Mouse (Mus musculus) left cerebral cortex, adult 2 months (tissue): ENCODE data around the gene Amigo3. TPM values are rescaled to one million over a fixed set of nuclear protein-coding genes. Genes with fewer than 3 reads are reported as not detected.
A peak's percentile ranks its signal among the peaks of the same experiment; 100 is the strongest.

ENCODE experiments used
- DNase-seq, 2 experiments: peaks; one replicate each; pipeline ENCODE4 v3.0.0; 2021 to 2022; ENCODE audit warnings: low spot score in 2 of 2, mixed read lengths in 1 of 2; ENCODE audit errors: extremely low spot score in 1 of 2
- H3K27ac ChIP-seq: fragments of 200-600 bp; 2 replicates; pipeline ENCODE4 v1.8.1; 2022
- H3K4me3 ChIP-seq: fragments of 200-600 bp; 2 replicates; pipeline ENCODE4 v1.8.1; 2022
- CTCF ChIP-seq: fragments of 200-600 bp; IDR thresholded peaks from 2 replicates; pipeline ENCODE4 v1.8.1; 2022; ENCODE audit warnings: antibody characterized with exemption, mild to moderate bottlenecking, moderate library complexity
- intact Hi-C: fragments of 180-260 bp; cut with DNase I; formaldehyde crosslinking; loops from one replicate; pipeline ENCODE4 v1.15.1; 2025
- total RNA-seq, 2 experiments: library from RNA; stranded (reverse); gene quantifications; 2 replicates each; pipeline ENCODE4 v1.2.3; 2021

Amigo3 gene
- total RNA-seq, 2 experiments from 2014 or later = 1.9 to 2.1 TPM

DNA sequence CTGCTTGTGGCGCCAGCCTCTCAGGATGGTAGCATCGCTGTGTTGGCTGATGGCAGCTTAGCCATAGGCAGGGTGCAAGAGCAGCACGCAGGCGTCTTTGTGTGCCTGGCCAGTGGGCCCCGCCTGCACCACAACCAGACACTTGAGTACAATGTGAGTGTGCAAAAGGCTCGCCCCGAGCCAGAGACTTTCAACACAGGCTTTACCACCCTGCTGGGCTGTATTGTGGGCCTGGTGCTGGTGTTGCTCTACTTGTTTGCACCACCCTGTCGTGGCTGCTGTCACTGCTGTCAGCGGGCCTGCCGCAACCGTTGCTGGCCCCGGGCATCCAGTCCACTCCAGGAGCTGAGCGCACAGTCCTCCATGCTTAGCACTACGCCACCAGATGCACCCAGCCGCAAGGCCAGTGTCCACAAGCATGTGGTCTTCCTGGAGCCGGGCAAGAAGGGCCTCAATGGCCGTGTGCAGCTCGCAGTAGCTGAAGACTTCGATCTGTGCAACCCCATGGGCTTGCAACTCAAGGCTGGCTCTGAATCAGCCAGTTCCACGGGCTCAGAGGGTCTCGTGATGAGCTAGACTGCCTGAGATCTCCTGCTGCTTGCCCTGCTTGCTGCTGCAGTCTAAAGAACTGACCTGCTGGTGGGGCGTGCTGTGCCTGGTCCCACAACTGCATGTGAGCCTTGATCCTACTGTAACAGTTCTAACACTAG, 1.5 kb downstream of the Amigo3 start:
- DNase-seq = no peak
- no peak overlapping the region for H3K27ac ChIP-seq
- H3K4me3 ChIP-seq = no peak overlapping the region
- TF ChIP-seq CTCF = no peak
- intact Hi-C loops = no loop called here

DNA sequence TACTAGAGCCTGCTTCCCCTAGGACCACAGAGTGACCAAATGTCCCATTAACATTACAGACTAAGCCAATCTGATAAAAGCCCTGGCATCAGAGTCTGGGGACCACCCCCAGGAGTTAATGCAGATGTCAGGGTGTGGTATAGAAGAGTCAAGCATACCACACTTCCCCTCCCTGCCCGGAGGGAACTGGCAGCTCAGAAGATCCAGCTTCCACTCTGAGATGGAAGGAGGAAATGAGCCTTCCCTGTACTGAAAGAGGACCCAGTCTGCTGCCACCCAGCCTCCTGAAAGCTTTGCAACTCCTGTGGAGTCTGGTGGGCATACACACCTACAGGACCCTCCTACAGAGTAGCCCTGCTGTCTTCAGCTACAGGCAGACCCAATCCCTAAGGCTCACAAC, 2.1 kb downstream of the Amigo3 start:
- no peak overlapping the region for H3K27ac ChIP-seq
- no peak for DNase-seq
- no peak for TF ChIP-seq CTCF
- intact Hi-C loops = no loop called here
- H3K4me3 ChIP-seq = no peak overlapping the region

DNA sequence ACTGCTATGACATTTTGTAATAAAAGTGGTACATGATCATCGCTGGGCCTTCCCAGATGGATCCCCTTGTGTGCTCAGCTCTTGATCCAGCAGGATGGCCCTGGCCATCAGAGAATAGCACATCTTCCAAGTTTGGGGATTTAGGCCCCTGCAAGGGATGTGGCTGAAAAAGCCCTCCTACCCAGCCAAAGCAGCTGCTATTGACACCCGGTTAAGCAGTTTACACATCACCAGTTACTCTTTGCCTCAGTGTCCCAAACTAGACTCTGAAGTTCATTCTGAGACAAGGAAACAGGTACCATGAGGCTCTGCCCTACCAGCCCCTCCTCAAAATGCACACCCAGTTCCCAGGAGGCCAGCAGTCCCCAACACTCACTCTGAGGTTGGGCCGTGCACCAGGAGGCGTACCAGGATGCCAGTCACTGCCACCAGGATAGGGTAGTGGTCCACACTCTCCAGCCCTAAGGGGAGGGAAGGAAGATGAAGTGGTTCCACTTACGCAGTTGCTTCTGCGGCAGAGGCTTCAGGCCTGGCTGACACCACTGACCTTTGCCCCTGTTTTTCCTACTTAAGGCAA, 2.8 kb downstream of the Amigo3 start:
- no peak overlapping the region for H3K27ac ChIP-seq
- intact Hi-C loops = no loop called here
- H3K4me3 ChIP-seq = no peak overlapping the region
- TF ChIP-seq CTCF = no peak
- no peak for DNase-seq

DNA sequence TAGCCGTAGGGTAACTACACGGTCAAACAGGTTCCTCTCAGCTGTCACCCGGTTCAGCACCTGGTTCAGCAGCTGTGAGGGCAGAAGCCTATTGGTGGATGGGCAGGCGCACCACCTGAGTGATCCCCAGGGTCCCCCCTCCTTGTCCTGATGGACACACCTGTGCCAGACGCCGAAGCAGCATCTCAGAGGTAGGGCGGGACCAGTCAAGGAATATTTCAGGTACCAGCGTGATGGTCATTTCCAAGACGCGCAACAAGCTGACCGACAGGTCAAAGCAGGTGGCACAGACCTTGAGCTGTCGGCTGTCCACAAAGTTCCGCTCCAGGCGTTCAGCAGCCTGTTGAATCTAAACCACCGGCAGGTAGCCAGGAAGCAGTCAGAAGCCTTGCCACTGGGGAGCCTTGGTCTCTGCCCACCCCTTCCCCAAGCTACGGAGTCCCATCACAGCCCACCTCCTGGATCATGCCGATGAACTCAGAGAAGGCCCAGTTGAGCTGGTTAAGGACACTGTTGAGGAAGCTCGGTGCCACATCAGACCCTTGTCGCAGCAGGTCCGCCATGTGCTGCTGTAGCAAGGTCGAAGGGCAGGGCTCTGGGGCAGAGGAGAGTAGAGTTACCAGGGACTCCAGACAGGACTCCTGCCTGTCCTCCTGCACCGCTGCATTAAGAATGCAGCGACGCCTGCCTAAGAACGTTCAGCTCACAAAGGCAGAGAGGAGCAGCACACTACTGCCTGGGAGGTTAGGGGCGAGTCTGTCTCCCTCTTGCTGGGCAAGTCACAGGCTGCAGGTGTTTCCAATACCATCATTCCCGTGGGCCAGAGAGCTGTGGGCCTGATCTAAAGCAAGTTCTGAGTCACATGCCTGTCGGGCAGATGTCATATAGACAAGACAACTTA, 3.7 kb downstream of the Amigo3 start:
- TF ChIP-seq CTCF = no peak
- intact Hi-C loops = no loop called here
- H3K4me3 ChIP-seq = no peak overlapping the region
- no peak overlapping the region for H3K27ac ChIP-seq
- no peak for DNase-seq

DNA sequence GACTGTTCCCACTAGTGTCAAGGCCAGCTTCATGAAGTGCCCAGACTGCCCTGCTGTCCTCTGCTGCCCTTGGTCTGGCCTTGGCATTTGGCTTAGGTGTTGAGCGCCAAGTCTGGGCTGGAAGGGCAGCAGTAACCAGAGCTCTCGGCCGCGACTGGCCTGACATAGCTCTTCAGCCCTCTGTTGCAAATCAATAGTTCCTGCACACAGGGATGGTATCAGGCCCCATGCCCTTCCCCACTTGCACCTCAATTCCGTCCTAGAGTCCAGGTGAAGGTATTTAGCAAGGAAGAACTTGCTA, 4.3 kb downstream of the Amigo3 start:
- intact Hi-C loops = no loop called here
- TF ChIP-seq CTCF = no peak
- DNase-seq = no peak
- H3K4me3 ChIP-seq = no peak overlapping the region
- H3K27ac ChIP-seq = no peak overlapping the region

DNA sequence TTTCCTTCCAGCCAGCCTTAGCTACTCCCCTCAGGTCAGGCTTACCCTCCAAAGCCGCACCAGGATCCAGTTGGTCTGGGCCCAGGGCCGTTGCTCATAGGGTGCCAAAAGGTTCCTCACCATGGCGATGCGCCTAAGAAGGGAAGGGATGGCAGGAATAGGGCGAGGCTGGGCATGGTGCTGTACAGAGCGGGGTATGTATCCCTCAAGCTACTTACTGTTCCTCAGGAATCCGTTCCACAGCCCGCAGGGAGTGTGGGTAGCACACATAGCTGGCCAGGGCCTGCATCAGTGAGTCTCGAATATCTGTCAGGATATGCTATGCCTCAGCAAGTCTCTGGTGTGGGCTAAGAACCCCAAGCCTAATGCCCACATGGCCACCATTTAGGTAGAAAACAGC, 5.3 kb downstream of the Amigo3 start:
- intact Hi-C loops = no loop called here
- TF ChIP-seq CTCF = no peak

DNA sequence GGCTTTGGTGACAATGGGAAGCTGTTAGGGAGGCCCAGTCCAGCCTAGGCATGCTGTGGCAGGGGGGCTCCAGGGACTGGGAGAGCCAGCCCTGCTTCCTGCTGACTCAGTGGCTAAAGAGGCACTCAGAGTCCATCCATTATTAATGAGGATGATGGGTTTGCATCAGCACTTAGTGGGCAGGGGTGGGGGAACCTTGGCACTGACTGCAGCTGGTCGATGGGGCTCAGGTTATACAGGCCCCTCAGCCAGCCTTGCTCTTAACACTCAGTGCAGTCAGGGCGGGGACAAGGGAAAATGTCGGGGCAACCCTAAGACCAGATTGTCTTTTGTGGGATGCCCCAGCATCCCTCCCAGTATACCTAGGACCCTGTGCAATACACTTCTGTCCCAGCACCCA, 9.2 kb downstream of the Amigo3 start:
- no peak overlapping the region for H3K4me3 ChIP-seq
- intact Hi-C loops = no loop called here
- no peak for DNase-seq
- TF ChIP-seq CTCF = no peak
- no peak overlapping the region for H3K27ac ChIP-seq

More for the DNA sequence above, 5.3 kb downstream of the Amigo3 start:
- DNase-seq = no peak
- Histone ChIP-seq H3K27ac (no peak overlapping the region), H3K4me3 (no peak overlapping the region)

DNA sequence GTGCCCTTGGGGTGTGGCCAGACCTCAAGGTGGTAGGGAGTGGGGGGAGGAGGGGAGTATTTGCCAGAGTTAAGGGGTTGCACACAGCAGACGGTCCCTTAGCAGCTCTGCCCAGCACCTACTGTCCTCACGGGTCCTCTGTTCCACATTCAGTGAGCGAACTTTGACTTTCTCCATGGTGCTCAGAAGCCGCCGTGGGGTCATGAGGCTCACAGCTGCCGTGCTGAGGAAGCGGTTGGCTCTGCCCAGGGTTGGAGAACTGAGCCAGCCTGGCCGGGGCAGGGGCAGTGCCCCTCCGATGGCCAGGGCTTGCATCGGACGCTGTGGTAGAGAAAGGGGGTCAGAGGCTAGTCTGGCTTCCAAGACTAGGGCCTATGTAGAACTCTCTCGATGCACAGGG, 10.4 kb downstream of the Amigo3 start:
- Histone ChIP-seq H3K27ac (no peak overlapping the region), H3K4me3 (no peak overlapping the region)
- DNase-seq = no peak
- intact Hi-C loops = no loop called here
- no peak for TF ChIP-seq CTCF

DNA sequence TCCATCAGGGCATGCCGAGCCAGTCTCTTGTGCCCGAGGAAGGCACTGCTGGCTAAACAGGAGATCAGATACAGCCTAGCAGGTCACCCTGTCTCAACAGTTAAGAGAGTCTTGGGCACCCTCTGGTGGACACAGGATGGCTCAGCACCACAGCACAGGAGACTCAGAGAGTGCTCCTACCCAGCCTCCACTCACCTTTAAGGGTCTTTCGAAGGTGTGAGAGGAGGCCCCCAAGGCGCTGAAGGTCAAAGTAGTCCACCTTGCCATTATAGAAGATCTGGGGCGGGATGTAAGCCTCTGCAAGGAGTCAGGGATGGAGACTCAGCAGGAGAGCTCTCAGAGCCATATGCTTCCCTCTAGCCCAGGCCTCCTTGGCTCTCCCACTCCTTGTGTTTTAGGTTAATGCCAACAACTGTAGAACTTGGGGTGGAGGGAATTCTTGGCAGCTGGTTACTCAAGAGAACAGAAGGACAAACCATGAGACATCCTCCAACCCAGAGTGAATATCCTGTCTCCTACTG, 12.6 kb downstream of the Amigo3 start:
- Histone ChIP-seq H3K27ac (peak overlapping the region; percentile 64; the same call in 1 of the 2 replicates), H3K4me3 (no peak overlapping the region)
- peak; percentile 77 for TF ChIP-seq CTCF
- DNase-seq = peak; percentile 59 to 60
- intact Hi-C loops = loop anchor here (5.0 kb wide), 1 partner anchor 103 kb away; no protein-coding TSS in a partner anchor

DNA sequence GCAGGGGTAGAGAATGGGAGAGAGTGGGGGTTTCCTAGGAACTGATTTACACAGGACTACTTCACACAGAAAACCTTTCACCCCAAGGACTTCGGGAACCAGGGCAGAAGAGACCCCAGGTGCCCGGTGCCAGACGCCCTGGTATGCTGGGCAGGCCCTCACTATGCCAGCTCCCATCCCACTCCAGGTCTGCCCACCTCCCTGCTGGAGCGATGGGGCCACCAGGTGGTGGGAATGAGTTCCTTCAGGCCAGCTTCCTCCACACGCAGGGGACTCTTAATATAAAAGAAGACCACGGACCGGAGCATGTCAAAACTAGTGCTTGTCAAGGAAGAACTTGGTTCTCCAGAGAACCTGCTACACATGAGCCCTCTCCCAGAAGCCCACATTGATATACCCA, 14.2 kb downstream of the Amigo3 start:
- Histone ChIP-seq H3K4me3 (no peak overlapping the region), H3K27ac (no peak overlapping the region)
- no peak for DNase-seq
- no peak for TF ChIP-seq CTCF
- intact Hi-C loops = loop anchor here (1.0 to 5.0 kb wide), 2 partner anchors 105 to 162 kb away; no protein-coding TSS in a partner anchor

DNA sequence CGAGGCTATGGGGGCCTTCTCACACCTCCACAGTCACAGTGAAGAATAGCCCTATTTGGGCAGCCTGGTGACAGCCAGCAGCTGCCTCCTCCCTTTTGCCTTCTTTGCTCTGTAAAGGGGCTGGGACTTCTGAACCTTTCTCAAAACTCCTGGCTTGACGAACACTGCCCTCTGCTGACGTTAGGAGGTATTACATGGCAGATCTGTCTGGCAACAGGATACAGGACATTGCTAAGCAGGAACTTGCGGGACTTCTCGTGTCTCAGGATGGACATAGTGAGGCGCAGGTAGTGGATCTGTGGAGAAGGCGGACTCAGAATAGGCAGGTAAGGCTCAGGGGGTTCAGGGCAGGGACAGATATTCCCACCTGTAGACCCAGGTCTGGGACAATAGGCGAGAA, 14.9 kb downstream of the Amigo3 start:
- intact Hi-C loops = loop anchor here (1.0 to 5.0 kb wide), 2 partner anchors 106 to 163 kb away; no protein-coding TSS in a partner anchor

DNA sequence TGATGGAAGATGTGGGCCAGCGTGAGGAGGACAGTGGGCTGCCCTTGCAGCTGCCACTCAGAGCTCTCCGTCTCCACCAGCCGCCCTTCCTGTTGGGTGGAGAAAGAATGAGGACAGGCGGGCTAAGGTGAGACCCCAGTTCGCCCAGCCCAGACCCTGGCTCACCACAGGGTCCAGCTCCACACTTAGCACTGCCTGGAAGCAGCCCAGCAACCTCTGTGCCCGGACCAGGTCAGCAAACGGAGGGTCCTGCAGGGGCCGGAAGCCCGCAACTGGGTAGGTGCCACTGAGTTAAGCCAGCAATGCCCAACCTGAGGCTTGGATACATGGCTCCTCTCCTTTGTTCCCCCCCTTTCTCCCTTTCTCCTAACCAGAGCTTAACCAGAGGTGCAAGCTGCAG, 16.0 kb downstream of the Amigo3 start:
- DNase-seq = no peak
- TF ChIP-seq CTCF = no peak
- Histone ChIP-seq H3K27ac (no peak overlapping the region), H3K4me3 (no peak overlapping the region)
- intact Hi-C loops = loop anchor here (5.0 kb wide), 1 partner anchor 107 kb away; no protein-coding TSS in a partner anchor

More for the DNA sequence above, 14.9 kb downstream of the Amigo3 start:
- peak; percentile 93 for TF ChIP-seq CTCF
- Histone ChIP-seq H3K27ac (no peak overlapping the region), H3K4me3 (no peak overlapping the region)
- peak; percentile 71 to 83 for DNase-seq
